Mouse (Mus musculus) kidney, postnatal 10 days (tissue): Measurements from ENCODE around the gene Prune2.
A peak's percentile ranks its signal among the peaks of the same experiment; 100 is the strongest.

Experiments used
- DNase-seq: peaks from one replicate; pipeline ENCODE4 v3.0.0; 2021; ENCODE audit warnings: mixed read lengths

Gene Prune2

GRCm38 (mm10) chr19:16955613-16956271, at the start of gene Prune2:
Prune2 (plus strand) TSS chr19:16956118.
- DNase-seq = peak; percentile 74

GRCm38 (mm10) chr19:16911507-16911906, 44.4 kb upstream of the Prune2 start:
- no peak for DNase-seq

- no peak for DNase-seq
Measured at GRCm38 (mm10) chr19:16924516-16924915, 31.4 kb upstream of the Prune2 start.

- DNase-seq = no peak
Measured at GRCm38 (mm10) chr19:16934664-16935063, 21.3 kb upstream of the Prune2 start.

- DNase-seq = no peak
Measured at GRCm38 (mm10) chr19:16948794-16949313, 7.1 kb upstream of the Prune2 start.

GRCm38 (mm10) chr19:16949341-16949740, 6.6 kb upstream of the Prune2 start:
- no peak for DNase-seq

- DNase-seq = peak; percentile 11
Measured at GRCm38 (mm10) chr19:16950051-16950450, 5.9 kb upstream of the Prune2 start.

GRCm38 (mm10) chr19:16950664-16951363, 5.1 kb upstream of the Prune2 start:
- DNase-seq = no peak

- no peak for DNase-seq
Measured at GRCm38 (mm10) chr19:16954736-16955135, 1.2 kb upstream of the Prune2 start.

- no peak for DNase-seq
Measured at GRCm38 (mm10) chr19:16955231-16955612, 696 bp upstream of the Prune2 start.

- no peak for DNase-seq
Measured at GRCm38 (mm10) chr19:16956319-16956718, 401 bp downstream of the Prune2 start.

- no peak for DNase-seq
Measured at GRCm38 (mm10) chr19:16959051-16959450, 3.1 kb downstream of the Prune2 start.

GRCm38 (mm10) chr19:16959551-16959950, 3.6 kb downstream of the Prune2 start:
- DNase-seq = peak; percentile 10

- no peak for DNase-seq
Measured at GRCm38 (mm10) chr19:16961036-16961435, 5.1 kb downstream of the Prune2 start.

GRCm38 (mm10) chr19:16963178-16963577, 7.3 kb downstream of the Prune2 start:
- DNase-seq = no peak

- no peak for DNase-seq
Measured at GRCm38 (mm10) chr19:16968768-16969167, 12.8 kb downstream of the Prune2 start.

- DNase-seq = no peak
Measured at GRCm38 (mm10) chr19:16970612-16971011, 14.7 kb downstream of the Prune2 start.

GRCm38 (mm10) chr19:16978910-16979309, 23.0 kb downstream of the Prune2 start:
- no peak for DNase-seq

GRCm38 (mm10) chr19:16981743-16982142, 25.8 kb downstream of the Prune2 start:
- no peak for DNase-seq

- DNase-seq = peak; percentile 27
Measured at GRCm38 (mm10) chr19:16984897-16985296, 29.0 kb downstream of the Prune2 start.

GRCm38 (mm10) chr19:16987984-16988383, 32.1 kb downstream of the Prune2 start:
- DNase-seq = no peak

GRCm38 (mm10) chr19:16992151-16992550, 36.2 kb downstream of the Prune2 start:
- DNase-seq = no peak

GRCm38 (mm10) chr19:16994260-16994659, 38.3 kb downstream of the Prune2 start:
- DNase-seq = no peak

GRCm38 (mm10) chr19:16997915-16998314, 42.0 kb downstream of the Prune2 start:
- DNase-seq = peak; percentile 13
